Mouse (Mus musculus) thymus, adult 2 months (tissue): ENCODE measurements around the gene Gria1. TPM values are rescaled to one million over a fixed set of nuclear protein-coding genes. Genes with fewer than 3 reads are reported as not detected.

Experiments
- DNase-seq: peaks from one replicate; pipeline ENCODE4 v3.0.0; 2021
- H3K27ac ChIP-seq: fragments of 200-500 bp; 2 replicates; pipeline ENCODE4 v1.5.1; 2012; ENCODE audit warnings: low read length, control low read depth; ENCODE audit not compliant: control insufficient read depth, insufficient read depth
- H3K27me3 ChIP-seq: fragments of 200-500 bp; 2 replicates; pipeline ENCODE4 v1.6.1; 2012; ENCODE audit warnings: mild to moderate bottlenecking, low read length, moderate library complexity, mixed read lengths; ENCODE audit not compliant: control insufficient read depth, insufficient read depth
- H3K36me3 ChIP-seq: fragments of 200-500 bp; 2 replicates; pipeline ENCODE4 v1.6.1; 2012; ENCODE audit warnings: mild to moderate bottlenecking, low read length, moderate library complexity; ENCODE audit not compliant: control insufficient read depth, insufficient read depth
- H3K4me1 ChIP-seq: fragments of 200-500 bp; replicated peaks from 2 replicates; pipeline ENCODE4 v1.6.1; 2012; ENCODE audit warnings: low read length; ENCODE audit not compliant: control insufficient read depth, insufficient read depth
- H3K4me3 ChIP-seq: fragments of 200-500 bp; 2 replicates; pipeline ENCODE4 v1.5.1; 2012; ENCODE audit warnings: mild to moderate bottlenecking, low read length, control low read depth, moderate library complexity; ENCODE audit not compliant: control insufficient read depth, insufficient read depth
- CTCF ChIP-seq: fragments of 200-500 bp; IDR thresholded peaks from 2 replicates; pipeline ENCODE4 v1.5.1; 2012; ENCODE audit warnings: mild to moderate bottlenecking, control low read depth, low read length, moderate library complexity, borderline replicate concordance; ENCODE audit not compliant: control insufficient read depth, poor library complexity, insufficient read depth; ENCODE audit errors: extremely low read depth
- POLR2A ChIP-seq: fragments of 200-500 bp; IDR thresholded peaks from 2 replicates; pipeline ENCODE4 v1.6.1; 2012; ENCODE audit warnings: mild to moderate bottlenecking, low read length, control low read depth, moderate library complexity; ENCODE audit not compliant: control insufficient read depth, poor library complexity, insufficient read depth; ENCODE audit errors: extremely low read depth
- WGBS: fragments of 180-500 bp; shearing (Covaris S2); methylation state at CpG from one replicate; pipeline ENCODE4 v1.1.7; 2018; 5-methylcytosine and 5-hydroxymethylcytosine counted together
- polyA plus RNA-seq: library from polyadenylated mRNA; depleted of rRNA; stranded (reverse); fragments of >200 nt; gene quantifications from 2 replicates; pipeline ENCODE4 v1.2.3, GENCODE M21; 2012

Gria1 gene
- polyA plus RNA-seq, 1 experiment, result 0.05 TPM

DNA sequence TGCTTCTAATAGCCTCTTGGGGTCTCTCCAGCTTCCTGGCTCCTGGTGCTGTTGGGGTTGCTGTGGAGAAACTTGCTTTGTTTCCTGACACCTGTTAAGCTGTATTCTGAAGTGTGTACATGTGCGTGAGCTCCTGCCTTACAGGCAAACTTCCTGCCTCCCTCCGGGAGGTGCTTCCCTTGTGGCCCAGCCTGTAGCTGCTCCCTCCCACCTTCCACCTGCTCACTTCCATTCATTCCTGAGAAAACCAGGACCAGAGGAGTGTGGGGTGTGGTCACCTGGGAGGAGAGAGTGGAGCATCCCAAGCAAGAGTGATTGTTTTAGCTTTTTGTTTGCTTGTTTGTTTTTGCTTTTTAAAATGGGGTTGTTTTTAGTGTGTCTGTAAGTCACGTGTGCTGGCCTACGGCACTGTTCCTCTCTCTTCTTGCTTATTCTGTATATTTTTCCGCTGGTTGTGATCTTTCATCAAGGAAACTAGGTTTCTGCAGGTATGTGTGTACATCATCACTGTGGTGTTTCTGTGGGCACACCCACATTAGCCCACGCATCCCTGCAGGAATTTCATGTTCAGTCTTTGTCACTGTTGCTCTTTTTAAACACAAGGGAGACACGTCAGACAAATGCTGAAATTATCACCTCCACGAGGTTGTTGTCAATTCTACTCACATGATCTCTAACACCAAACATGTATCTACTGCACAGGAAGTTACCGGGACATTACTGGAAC is 2.4 kb downstream of the Gria1 start:
- Histone ChIP-seq H3K4me1 (no peaks in the 10 kb centered on the region), H3K36me3 (no peaks in the 10 kb centered on the region), H3K27me3 (no peaks in the 10 kb centered on the region), H3K4me3 (no peak overlapping the region), H3K27ac (no peak overlapping the region)
- DNase-seq, result no peak
- TF ChIP-seq POLR2A (no peak), CTCF (no peak)
- 71% methylated on average over 9 of the region's 9 CpGs for WGBS

DNA sequence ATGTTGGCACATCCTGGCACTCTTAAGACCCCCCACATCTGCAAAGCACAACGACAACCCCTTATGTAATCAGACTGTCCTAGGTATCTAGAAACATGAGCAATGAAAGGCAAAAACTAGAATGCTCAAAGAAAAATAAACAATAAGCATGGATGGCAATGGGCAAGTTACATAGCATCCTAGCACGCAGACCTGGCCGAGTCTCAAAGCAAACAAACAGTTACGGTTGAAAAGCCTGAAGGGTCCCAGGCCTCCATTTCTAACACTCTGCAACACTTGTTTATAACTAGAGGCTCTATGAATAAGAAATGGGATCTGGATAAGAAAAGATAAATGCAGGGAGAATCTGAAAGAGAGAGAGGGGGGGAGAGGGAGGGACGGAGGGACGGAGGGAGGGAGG is 3.2 kb downstream of the Gria1 start:
- no peak for DNase-seq
- WGBS, result 85% methylated on average over 6 of the region's 6 CpGs
- Histone ChIP-seq H3K27me3 (no peaks in the 10 kb centered on the region), H3K4me3 (no peak overlapping the region), H3K4me1 (no peaks in the 10 kb centered on the region), H3K27ac (no peak overlapping the region), H3K36me3 (no peaks in the 10 kb centered on the region)
- TF ChIP-seq CTCF (no peak), POLR2A (no peak)

- 75% methylated on average over 4 of the region's 4 CpGs for WGBS
- Histone ChIP-seq H3K4me3 (no peak overlapping the region), H3K4me1 (no peaks in the 10 kb centered on the region), H3K27me3 (no peaks in the 10 kb centered on the region), H3K27ac (no peak overlapping the region), H3K36me3 (no peaks in the 10 kb centered on the region)
- DNase-seq, result no peak
- no peak for TF ChIP-seq CTCF
- no peak for TF ChIP-seq POLR2A
These were observed 7.3 kb downstream of the Gria1 start for GRCm38 (mm10) chr11:57018536-57018935.

DNA sequence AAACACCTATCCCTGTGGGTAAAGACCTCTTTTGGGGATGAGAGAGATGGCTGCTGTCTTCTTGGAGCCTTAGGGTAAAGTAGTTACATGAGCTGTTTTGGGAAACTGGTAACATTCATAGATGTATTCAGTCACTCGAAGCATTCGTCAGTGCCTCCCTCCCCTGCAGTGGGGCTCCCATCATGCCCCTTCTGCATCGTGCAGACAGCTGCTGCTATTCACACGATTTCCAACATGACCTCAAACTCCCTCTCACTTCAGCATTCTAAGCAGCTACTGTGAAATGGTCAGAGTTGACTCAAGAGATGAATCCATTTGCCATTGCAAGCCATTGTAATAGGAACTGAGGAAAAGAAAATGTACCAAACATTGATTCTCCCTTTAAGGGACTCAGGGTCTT is 11.2 kb downstream of the Gria1 start:
- no peaks in the 10 kb centered on the region for H3K36me3 ChIP-seq
- no peak for DNase-seq
- TF ChIP-seq CTCF, result no peak
- TF ChIP-seq POLR2A, result no peak
- H3K4me1 ChIP-seq, result no peaks in the 10 kb centered on the region
- 70% methylated on average over 4 of the region's 4 CpGs for WGBS
- H3K4me3 ChIP-seq, result no peak overlapping the region
- no peak overlapping the region for H3K27ac ChIP-seq
- no peaks in the 10 kb centered on the region for H3K27me3 ChIP-seq

DNA sequence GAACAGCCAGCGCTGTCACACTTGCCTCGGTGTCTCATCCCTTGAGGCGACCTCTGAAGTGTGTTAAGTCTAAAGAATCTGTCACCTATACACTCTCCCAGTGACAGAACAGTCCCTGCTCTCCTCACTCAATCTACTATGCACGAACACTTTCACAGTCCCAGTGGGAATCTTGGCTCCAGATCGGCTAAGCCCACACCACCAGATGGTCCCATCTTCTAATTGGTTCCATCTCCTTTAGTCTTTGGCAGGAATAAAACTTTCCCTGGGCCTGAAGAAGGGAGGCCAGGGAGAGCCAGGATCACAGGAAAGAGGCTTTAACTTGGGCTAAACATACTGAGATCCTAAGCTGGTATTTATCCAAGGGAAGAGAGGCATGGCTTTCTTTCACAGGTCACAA is 19.3 kb downstream of the Gria1 start:
- H3K27me3 ChIP-seq, result no peaks in the 10 kb centered on the region
- H3K4me3 ChIP-seq, result no peak overlapping the region
- no peaks in the 10 kb centered on the region for H3K36me3 ChIP-seq
- TF ChIP-seq CTCF (no peak), POLR2A (no peak)
- H3K27ac ChIP-seq, result no peak overlapping the region
- no peaks in the 10 kb centered on the region for H3K4me1 ChIP-seq
- 81% methylated on average over 5 of the region's 5 CpGs for WGBS
- no peak for DNase-seq

DNA sequence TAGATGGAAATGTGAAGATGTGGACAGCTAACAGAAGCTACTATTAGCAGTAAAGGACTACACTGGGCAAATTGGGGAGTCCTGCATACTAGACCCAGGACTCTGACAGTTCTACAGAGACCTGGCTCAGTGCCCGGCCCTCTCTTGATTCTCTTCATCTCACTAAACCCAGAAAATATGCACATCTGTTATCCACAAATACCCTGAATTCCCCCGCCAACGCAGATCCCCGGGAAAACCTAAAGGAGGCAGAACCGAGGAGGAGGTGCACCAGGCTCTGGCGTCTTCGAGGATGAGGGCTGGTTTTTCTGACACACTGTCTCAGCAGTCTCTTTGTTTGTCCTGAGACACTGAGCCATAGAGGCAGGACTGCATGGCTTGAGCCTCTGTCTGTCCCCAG is 27.6 kb downstream of the Gria1 start:
- Histone ChIP-seq H3K27me3 (no peaks in the 10 kb centered on the region), H3K27ac (no peak overlapping the region), H3K4me3 (no peak overlapping the region), H3K4me1 (no peaks in the 10 kb centered on the region), H3K36me3 (no peaks in the 10 kb centered on the region)
- TF ChIP-seq POLR2A (no peak), CTCF (no peak)
- DNase-seq, result no peak
- 82% methylated on average over 7 of the region's 7 CpGs for WGBS

- no peak for DNase-seq
- Histone ChIP-seq H3K36me3 (no peaks in the 10 kb centered on the region), H3K4me1 (no peaks in the 10 kb centered on the region)
These were observed 28.1 kb downstream of the Gria1 start for GRCm38 (mm10) chr11:57039306-57039705.

More at GRCm38 (mm10) chr11:57039306-57039705, 28.1 kb downstream of the Gria1 start:
- no peak overlapping the region for H3K27ac ChIP-seq
- whole genome bisulfite sequencing, result 91% methylated on average over 8 of the region's 8 CpGs
- TF ChIP-seq CTCF, result no peak
- no peak for TF ChIP-seq POLR2A
- no peaks in the 10 kb centered on the region for H3K27me3 ChIP-seq
- no peak overlapping the region for H3K4me3 ChIP-seq
